ENCODE assay signal across 12 mouse cellular contexts in the genomic region with DNA sequence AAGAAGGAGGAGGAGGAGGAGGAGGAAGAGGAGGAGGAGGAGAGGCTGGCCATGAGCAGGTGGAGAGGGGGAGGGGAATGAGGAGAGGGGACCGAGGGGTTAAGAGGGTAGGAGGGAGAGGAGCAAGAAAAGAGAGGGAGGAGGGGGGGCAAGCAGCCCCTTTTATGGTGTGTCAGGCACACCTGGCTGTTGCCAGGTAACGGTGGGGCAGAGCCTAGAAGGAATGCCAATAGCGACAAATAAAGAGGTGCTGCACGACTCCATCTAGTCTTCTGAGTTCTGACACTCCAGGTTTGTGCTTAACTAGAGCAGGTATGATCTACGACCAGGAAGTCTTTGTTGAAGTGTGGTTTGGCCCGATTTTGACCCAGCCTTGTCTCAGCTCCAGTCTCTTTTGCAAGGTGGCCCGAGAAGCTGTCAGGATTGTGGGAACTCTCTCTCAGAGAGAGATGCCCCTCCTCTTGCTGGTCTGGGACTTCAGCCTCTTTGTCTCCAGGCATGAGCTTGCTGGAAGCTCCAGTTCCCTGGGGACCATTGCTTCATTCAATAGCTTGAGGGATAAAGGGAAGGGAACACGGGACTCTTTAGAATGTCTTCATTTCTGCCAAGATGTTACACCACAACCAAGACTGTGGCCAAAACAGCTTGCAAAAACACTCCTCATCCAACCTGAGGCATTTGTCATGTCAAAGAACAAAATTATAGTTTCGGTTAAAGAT. TPM values are rescaled to one million over a fixed set of nuclear protein-coding genes. Genes with fewer than 3 reads are reported as not detected.
DNase-seq lines count a peak whose midpoint lies in the region; ATAC-seq and TF ChIP-seq lines count a peak whose summit lies in the region.
"Had no signal": no experiment of that assay in that cellular context is flagged by ENCODE, and none has a peak within 500 bp of the region (broad histone marks: within the 10 kb centered on the region; RNA-seq: fewer than 3 reads in every experiment).

No protein-coding gene starts in this region.

- H3K9ac ChIP-seq in embryonic facial prominence, embryonic 13.5 days: no peak overlapping the region
- H3K9ac ChIP-seq in lung, embryonic 16.5 days (ENCODE audit: low read length): no peak overlapping the region

- DNase-seq in embryonic facial prominence, embryonic 10.5 days (ENCODE audit: low spot score): no peak
- no peak for DNase-seq in lung, adult 2 months
- DNase-seq in heart, adult 9 months (ENCODE audit: low spot score in 2 of 2): peak; percentile 71 to 77
- no peak for DNase-seq in urinary bladder, postnatal 10 days (ENCODE audit: low spot score)
- DNase-seq: cerebellum, adult 8-10 months; left cerebral cortex, postnatal 4 days had no signal

- H3K4me1 ChIP-seq in embryonic facial prominence, embryonic 13.5 days: no peaks in the 10 kb centered on the region
- peaks cover 12% of the 10 kb centered on the region; the same call in 1 of the 2 replicates for H3K4me1 ChIP-seq in embryonic facial prominence, embryonic 10.5 days
- peaks cover 3% of the 10 kb centered on the region; the same call in 1 of the 2 replicates for H3K4me1 ChIP-seq in lung, embryonic 16.5 days (replicated peaks; ENCODE audit: control insufficient read depth, insufficient read depth, low read length)
- H3K4me1 ChIP-seq in lung, adult 2 months (ENCODE audit: control insufficient read depth, insufficient read depth, low read length): peaks cover 10% of the 10 kb centered on the region

- no peak for TF ChIP-seq CTCF in lung, adult 2 months (IDR thresholded peaks at IDR 0.05; ENCODE audit: insufficient read depth, low read length)

- no peak overlapping the region for H3K4me3 ChIP-seq in embryonic facial prominence, embryonic 13.5 days
- no peak overlapping the region for H3K4me3 ChIP-seq in embryonic facial prominence, embryonic 10.5 days
- H3K4me3 ChIP-seq in lung, embryonic 16.5 days (ENCODE audit: low read length): no peak overlapping the region
- no peak overlapping the region for H3K4me3 ChIP-seq in lung, adult 2 months (replicated peaks; ENCODE audit: extremely low read depth, low read depth, low read length)
- H3K4me3 ChIP-seq in myocyte: no peak overlapping the region
- H3K4me3 ChIP-seq: erythroblast, embryonic 14.5 days; megakaryocyte, embryonic 14.5 days had no signal

- no peaks in the 10 kb centered on the region for H3K36me3 ChIP-seq in embryonic facial prominence, embryonic 13.5 days
- H3K36me3 ChIP-seq in embryonic facial prominence, embryonic 10.5 days (replicated peaks): no peaks in the 10 kb centered on the region
- no peaks in the 10 kb centered on the region for H3K36me3 ChIP-seq in lung, embryonic 16.5 days (ENCODE audit: control insufficient read depth, insufficient read depth, low read length)
- no peaks in the 10 kb centered on the region for H3K36me3 ChIP-seq in myocyte (ENCODE audit: control insufficient read depth, insufficient read depth)

- no peaks in the 10 kb centered on the region for H3K27me3 ChIP-seq in embryonic facial prominence, embryonic 13.5 days
- H3K27me3 ChIP-seq in embryonic facial prominence, embryonic 10.5 days (replicated peaks; ENCODE audit: low read depth, poor library complexity, severe bottlenecking): no peaks in the 10 kb centered on the region
- H3K27me3 ChIP-seq in lung, embryonic 16.5 days (ENCODE audit: control insufficient read depth, insufficient read depth, low read depth, low read length): no peaks in the 10 kb centered on the region
- H3K27me3 ChIP-seq in myocyte (ENCODE audit: control insufficient read depth, insufficient read depth, insufficient read length): no peaks in the 10 kb centered on the region

- TF ChIP-seq POLR2A in lung, adult 2 months (IDR thresholded peaks at IDR 0.05; ENCODE audit: borderline replicate concordance, extremely low read depth, low read depth, low read length): no peak
- TF ChIP-seq POLR2A in myocyte (IDR thresholded peaks at IDR 0.05; ENCODE audit: insufficient read length, low read depth): no peak

- H3ac ChIP-seq in myocyte (ENCODE audit: control insufficient read depth, insufficient read length): no peak overlapping the region

- 0 out of 2 replicates have a peak, but pooled peaks have one; percentile 56 for ATAC-seq in embryonic facial prominence, embryonic 13.5 days (ENCODE audit: insufficient number of reproducible peaks, insufficient read depth, low FRiP score, low TSS enrichment, low read depth)
- peak; percentile 52 for ATAC-seq in lung, embryonic 16.5 days (ENCODE audit: low read depth)
- no peak for ATAC-seq in erythroid progenitor cell, adult 5-6 weeks (replicated peaks; ENCODE audit: low FRiP score, poor library complexity, severe bottlenecking)

- H3K79me2 ChIP-seq in myocyte (ENCODE audit: control insufficient read depth, insufficient read depth): no peaks in the 10 kb centered on the region

- H3K4me2 ChIP-seq in embryonic facial prominence, embryonic 13.5 days: no peak overlapping the region
- H3K4me2 ChIP-seq in lung, embryonic 16.5 days (ENCODE audit: low read depth, low read length): no peak overlapping the region
- H3K4me2 ChIP-seq in myocyte (ENCODE audit: low read depth): no peak overlapping the region

- WGBS in embryonic facial prominence, embryonic 13.5 days: 23% methylated on average over 9 of the region's 9 CpGs
- 26% methylated on average over 9 of the region's 9 CpGs for WGBS in embryonic facial prominence, embryonic 10.5 days
- WGBS in lung, embryonic 16.5 days: 26% methylated on average over 9 of the region's 9 CpGs
- 37% methylated on average over 9 of the region's 9 CpGs for WGBS in lung, adult 2 months

- H3K27ac ChIP-seq in embryonic facial prominence, embryonic 13.5 days: no peak overlapping the region
- no peak overlapping the region for H3K27ac ChIP-seq in embryonic facial prominence, embryonic 10.5 days (replicated peaks)
- no peak overlapping the region for H3K27ac ChIP-seq in lung, embryonic 16.5 days (ENCODE audit: low read length)

- H3K9me3 ChIP-seq in embryonic facial prominence, embryonic 13.5 days: no peaks in the 10 kb centered on the region
- H3K9me3 ChIP-seq in embryonic facial prominence, embryonic 10.5 days: no peaks in the 10 kb centered on the region
- no peaks in the 10 kb centered on the region for H3K9me3 ChIP-seq in lung, embryonic 16.5 days (ENCODE audit: control insufficient read depth, low read length)
- H3K9me3 ChIP-seq: megakaryocyte, embryonic 14.5 days had no signal

TF ChIP-seq in myocyte, 11 proteins besides CTCF, POLR2A, EP300 and RAD21:
- TF ChIP-seq MAX (IDR thresholded peaks at IDR 0.05; ENCODE audit: low read depth): no peak
- no peak for TF ChIP-seq MYOG (IDR thresholded peaks at IDR 0.05; ENCODE audit: control insufficient read depth in 1 of 3, insufficient read depth in 1 of 3, insufficient read length in 2 of 3, low read depth in 2 of 3)
- no peak for TF ChIP-seq POLR2AphosphoS2 (IDR thresholded peaks at IDR 0.05; ENCODE audit: insufficient read length, low read depth)
- TF ChIP-seq CEBPB (IDR thresholded peaks at IDR 0.05; ENCODE audit: insufficient read depth, poor library complexity, severe bottlenecking): 0 out of 2 replicates have a peak, but pooled peaks have one; percentile 4

RNA-seq across cellular contexts. Expression of a gene that starts 29.2 kb away (rescaled TPM):
- 27.0 and 32.9 TPM in 2 replicates for polyA plus RNA-seq in embryonic facial prominence, embryonic 13.5 days (2015; fragmentation: Nextera tagmentation; extraction: Ambion mirVana)
- 23.9 and 25.1 TPM in 2 replicates for polyA plus RNA-seq in embryonic facial prominence, embryonic 10.5 days (2016; fragmentation: Nextera tagmentation; extraction: Ambion mirVana)
- polyA plus RNA-seq in lung, embryonic 16.5 days (2015; fragmentation: Nextera tagmentation; extraction: Ambion mirVana): 19.6 and 21.1 TPM in 2 replicates
- 7.6 and 12.4 TPM in 2 replicates for polyA plus RNA-seq in lung, adult 2 months (2012; rRNA removed)
- polyA plus RNA-seq in myocyte (2012; fragmentation: generic; extraction: Trizol): 27.9 TPM
- total RNA-seq in erythroid progenitor cell, adult 5-6 weeks (2015; ENCODE audit: low replicate concordance): 7.1 and 9.4 TPM in 2 replicates
- 2.5 and 8.6 TPM in 2 replicates for total RNA-seq in erythroid progenitor cell, adult 5-6 weeks (2017; ENCODE audit: low replicate concordance)

Comparison
In these comparisons a context has a peak if more than half of its experiments do, and no peak if none do; other contexts are left out.
1. DNase-seq: peak in heart, adult 9 months (2 of 2); none in embryonic facial prominence, embryonic 10.5 days (single experiment), lung, adult 2 months (single experiment) and urinary bladder, postnatal 10 days (single experiment).